Mouse (Mus musculus): ENCODE results near the gene Ptprk. TPM values are rescaled to one million over a fixed set of nuclear protein-coding genes. Genes with fewer than 3 reads are reported as not detected.

Gene Ptprk
- total and polyA plus RNA-seq, 2 experiments from 2014 or later = 25.6 to 70.3 TPM

DNA sequence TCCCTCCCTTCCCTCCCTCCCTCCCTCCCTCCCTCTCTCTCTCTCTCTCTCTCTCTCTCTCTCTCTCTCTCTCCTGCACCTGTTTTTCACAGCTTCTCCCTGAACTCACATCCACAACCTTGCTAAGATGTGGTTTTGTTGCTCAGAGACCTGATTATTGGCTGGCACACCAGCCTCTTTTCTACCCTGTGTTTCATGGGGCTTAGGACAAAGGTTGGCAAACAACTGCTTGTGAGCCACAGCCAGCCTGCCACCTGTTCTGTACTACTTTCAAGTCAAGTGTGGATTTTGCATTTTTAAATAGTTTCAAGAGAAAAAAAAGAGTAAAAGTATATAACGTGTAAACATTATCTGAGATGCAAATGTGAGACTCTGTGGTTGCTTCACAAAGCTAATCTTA lies 544.8 kb downstream of the Ptprk start:
- Histone ChIP-seq H3K9me3 (replicated peaks; ENCODE audit: control insufficient read depth, low read length) (no peaks in the 10 kb centered on the region), H3K4me1 (ENCODE audit: control insufficient read depth, insufficient read depth) (no peaks in the 10 kb centered on the region), H3K9ac (replicated peaks; ENCODE audit: low read depth, low read length) (no peak overlapping the region), H3K27ac (ENCODE audit: low read depth) (no peak overlapping the region), H3K36me3 (replicated peaks; ENCODE audit: control insufficient read depth, insufficient read depth, low read length) (no peaks in the 10 kb centered on the region), H3K4me2 (ENCODE audit: low read depth, low read length) (no peak overlapping the region), H3K4me3 (ENCODE audit: low read depth, low read length) (no peak overlapping the region), H3K27me3 (ENCODE audit: control insufficient read depth, insufficient read depth, low read length) (no peaks in the 10 kb centered on the region)
- no peak for ATAC-seq (ENCODE audit: insufficient read depth, low read depth)
- no peak for DNase-seq (ENCODE audit: low spot score)
- 65% methylated on average over 1 of the region's 1 CpGs for WGBS
- no peak for TF ChIP-seq EP300 (IDR thresholded peaks at IDR 0.05; ENCODE audit: low read depth)
- no peak for TF ChIP-seq CTCF (IDR thresholded peaks at IDR 0.05; ENCODE audit: low read depth)

- DNase-seq (ENCODE audit: low spot score) = no peak
- no peaks in the 10 kb centered on the region for H3K4me1 ChIP-seq (ENCODE audit: control insufficient read depth, insufficient read depth)
- no peak for ATAC-seq (ENCODE audit: insufficient read depth, low read depth)
- H3K9ac ChIP-seq (replicated peaks; ENCODE audit: low read depth, low read length) = no peak overlapping the region
- no peak for TF ChIP-seq EP300 (IDR thresholded peaks at IDR 0.05; ENCODE audit: low read depth)
- TF ChIP-seq CTCF (IDR thresholded peaks at IDR 0.05; ENCODE audit: low read depth) = no peak
- no peaks in the 10 kb centered on the region for H3K27me3 ChIP-seq (ENCODE audit: control insufficient read depth, insufficient read depth, low read length)
- no peak overlapping the region for H3K4me3 ChIP-seq (ENCODE audit: low read depth, low read length)
- H3K4me2 ChIP-seq (ENCODE audit: low read depth, low read length) = no peak overlapping the region
- H3K27ac ChIP-seq (ENCODE audit: low read depth) = no peak overlapping the region
- no peaks in the 10 kb centered on the region for H3K36me3 ChIP-seq (replicated peaks; ENCODE audit: control insufficient read depth, insufficient read depth, low read length)
- no peaks in the 10 kb centered on the region for H3K9me3 ChIP-seq (replicated peaks; ENCODE audit: control insufficient read depth, low read length)
Observed at GRCm38 (mm10) chr10:28636096-28636495, 561.5 kb downstream of the Ptprk start.

DNA sequence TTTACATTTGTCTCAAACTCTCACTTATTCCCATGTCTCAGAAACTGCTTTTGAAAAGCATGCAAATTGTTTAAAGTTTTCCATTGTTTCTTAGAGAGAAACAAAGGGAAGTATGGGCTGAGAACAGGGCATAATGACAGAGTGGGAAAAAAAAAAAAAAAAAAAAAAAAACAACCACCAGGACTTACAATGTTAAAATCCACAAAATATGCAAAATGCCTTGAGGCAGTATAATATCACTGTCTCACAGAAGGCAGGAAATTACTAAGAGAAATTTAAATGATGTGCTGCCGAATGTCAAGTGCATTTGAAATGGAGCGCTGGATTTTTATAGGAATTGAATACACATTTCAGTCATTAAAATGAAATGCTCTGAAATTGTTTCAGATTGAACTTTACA lies 567.3 kb downstream of the Ptprk start:
- Histone ChIP-seq H3K4me1 (ENCODE audit: control insufficient read depth, insufficient read depth) (no peaks in the 10 kb centered on the region), H3K9ac (replicated peaks; ENCODE audit: low read depth, low read length) (no peak overlapping the region), H3K27ac (ENCODE audit: low read depth) (no peak overlapping the region), H3K4me3 (ENCODE audit: low read depth, low read length) (no peak overlapping the region), H3K9me3 (replicated peaks; ENCODE audit: control insufficient read depth, low read length) (no peaks in the 10 kb centered on the region), H3K36me3 (replicated peaks; ENCODE audit: control insufficient read depth, insufficient read depth, low read length) (no peaks in the 10 kb centered on the region), H3K4me2 (ENCODE audit: low read depth, low read length) (no peak overlapping the region), H3K27me3 (ENCODE audit: control insufficient read depth, insufficient read depth, low read length) (no peaks in the 10 kb centered on the region)
- no peak for ATAC-seq (ENCODE audit: insufficient read depth, low read depth)
- no peak for DNase-seq (ENCODE audit: low spot score)
- TF ChIP-seq CTCF (IDR thresholded peaks at IDR 0.05; ENCODE audit: low read depth) = no peak
- TF ChIP-seq EP300 (IDR thresholded peaks at IDR 0.05; ENCODE audit: low read depth) = no peak
- 95% methylated on average over 2 of the region's 2 CpGs for WGBS

Small RNA genes lying within 50 kb of the gene (microRNA-seq; reads per million reads assigned to microRNA genes)
- not detected for gene Gm22370
